Mouse (Mus musculus) ovary, postnatal 36 days (tissue): ENCODE data around the gene Col15a1.

ENCODE experiments used
- DNase-seq: peaks from one replicate; pipeline ENCODE4 v3.0.0; 2022; ENCODE audit warnings: low spot score, mixed read lengths

Gene Col15a1

GRCm38 (mm10) chr4:47272452-47273130, 64.6 kb downstream of the Col15a1 start:
- no peak for DNase-seq

GRCm38 (mm10) chr4:47273795-47274194, 65.8 kb downstream of the Col15a1 start:
- DNase-seq: no peak

- DNase-seq: no peak
These were observed 67.0 kb downstream of the Col15a1 start for GRCm38 (mm10) chr4:47274911-47275310.

- DNase-seq: no peak
These were observed 70.4 kb downstream of the Col15a1 start for GRCm38 (mm10) chr4:47278397-47278796.

GRCm38 (mm10) chr4:47279085-47279707, 71.2 kb downstream of the Col15a1 start:
- no peak for DNase-seq

GRCm38 (mm10) chr4:47280126-47280525, 72.2 kb downstream of the Col15a1 start:
- DNase-seq: no peak

- no peak for DNase-seq
These were observed 74.1 kb downstream of the Col15a1 start for GRCm38 (mm10) chr4:47281920-47282682.

GRCm38 (mm10) chr4:47284311-47284710, 76.3 kb downstream of the Col15a1 start:
- no peak for DNase-seq

GRCm38 (mm10) chr4:47284874-47285273, 76.9 kb downstream of the Col15a1 start:
- no peak for DNase-seq

- no peak for DNase-seq
These were observed 78.7 kb downstream of the Col15a1 start for GRCm38 (mm10) chr4:47286599-47287147.

GRCm38 (mm10) chr4:47287468-47287867, 79.5 kb downstream of the Col15a1 start:
- no peak for DNase-seq

GRCm38 (mm10) chr4:47288306-47288705, 80.3 kb downstream of the Col15a1 start:
- DNase-seq: no peak

- DNase-seq: no peak
These were observed 81.6 kb downstream of the Col15a1 start for GRCm38 (mm10) chr4:47289526-47289925.

- no peak for DNase-seq
These were observed 82.5 kb downstream of the Col15a1 start for GRCm38 (mm10) chr4:47290448-47290847.

- DNase-seq: no peak
These were observed 83.1 kb downstream of the Col15a1 start for GRCm38 (mm10) chr4:47291013-47291412.

- no peak for DNase-seq
These were observed 85.0 kb downstream of the Col15a1 start for GRCm38 (mm10) chr4:47292956-47293355.

GRCm38 (mm10) chr4:47293771-47294543, 86.0 kb downstream of the Col15a1 start:
- DNase-seq: peak; percentile 77

GRCm38 (mm10) chr4:47294544-47295070, 86.6 kb downstream of the Col15a1 start:
- no peak for DNase-seq

- peak; percentile 38 for DNase-seq
These were observed 87.6 kb downstream of the Col15a1 start for GRCm38 (mm10) chr4:47295547-47295946.

GRCm38 (mm10) chr4:47300701-47301100, 92.7 kb downstream of the Col15a1 start:
- no peak for DNase-seq

GRCm38 (mm10) chr4:47302610-47303009, 94.6 kb downstream of the Col15a1 start:
- no peak for DNase-seq
